Mouse (Mus musculus): ENCODE measurements at regions not wholly inside any gene's neighbourhood (a gene's known extent, or its start where the extent isn't known, plus 50 kb on each side); places are given as distances from the start of the nearest gene placed in this dataset.
A peak's percentile ranks its signal among the peaks of the same experiment; 100 is the strongest.

GRCm38 (mm10) chr1:137074787-137075186, 114.5 kb upstream of the Nr5a2 start:
- Histone ChIP-seq H3K36me3 (ENCODE audit: control insufficient read depth, insufficient read depth, low read length) (no peaks in the 10 kb centered on the region), H3K4me2 (ENCODE audit: low read depth, low read length) (peak overlapping the region; percentile 16; the same call in 1 of the 2 replicates), H3K4me1 (ENCODE audit: control insufficient read depth, insufficient read depth, low read length) (no peaks in the 10 kb centered on the region), H3K9me3 (ENCODE audit: control insufficient read depth, low read length) (no peaks in the 10 kb centered on the region), H3K9ac (ENCODE audit: low read depth, low read length) (no peak overlapping the region), H3K4me3 (ENCODE audit: low read depth, low read length) (no peak overlapping the region), H3K27me3 (replicated peaks; ENCODE audit: control insufficient read depth, insufficient read depth, low read length) (no peaks in the 10 kb centered on the region), H3K27ac (replicated peaks; ENCODE audit: low read depth, low read length) (no peak overlapping the region)
- WGBS = 24% methylated on average over 9 of the region's 9 CpGs
- DNase-seq (ENCODE audit: low spot score) = peak; percentile 81
- peak; percentile 71; the same call in 1 of the 2 replicates for ATAC-seq (ENCODE audit: low read depth)

DNA sequence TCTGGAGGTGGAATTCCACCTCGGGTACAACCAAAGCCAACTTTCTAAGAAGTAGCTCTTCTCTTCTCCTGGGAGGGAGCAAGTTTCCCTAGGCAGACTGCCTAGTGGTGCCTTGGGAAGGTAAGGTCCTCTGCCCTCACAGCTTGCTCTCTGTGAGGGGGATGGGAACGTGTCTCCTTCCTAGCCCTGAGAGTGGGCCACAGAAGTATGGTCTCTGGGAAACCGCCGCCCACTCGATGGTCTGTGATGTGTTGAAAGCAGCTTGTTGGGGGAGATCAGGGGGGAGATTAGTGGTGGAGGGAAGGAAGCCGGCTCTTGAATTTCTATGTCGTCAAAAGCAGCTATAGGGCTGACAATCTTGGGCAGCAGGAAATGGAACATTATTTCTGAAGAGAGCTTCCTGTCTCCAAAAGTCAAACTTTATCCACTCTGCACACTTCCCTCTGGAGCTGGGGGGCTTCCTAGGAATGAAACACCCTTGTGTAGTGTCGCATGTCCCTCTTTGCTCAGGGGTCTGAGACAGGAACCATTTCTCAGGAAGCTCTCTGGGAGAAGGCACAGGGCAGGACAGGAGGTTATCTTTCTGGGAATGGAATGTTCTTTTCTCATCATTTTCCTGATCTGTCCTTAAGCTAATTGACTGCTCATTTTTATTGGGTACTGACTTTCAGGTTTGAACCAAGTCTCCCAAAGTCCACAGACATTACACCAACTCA, 113.8 kb upstream of the Nr5a2 start:
- WGBS = 65% methylated on average over 8 of the region's 8 CpGs
- no peaks in the 10 kb centered on the region for H3K9me3 ChIP-seq (ENCODE audit: control insufficient read depth, low read length)
- H3K9ac ChIP-seq (ENCODE audit: low read depth, low read length) = no peak overlapping the region
- H3K27ac ChIP-seq (replicated peaks; ENCODE audit: low read depth, low read length) = no peak overlapping the region
- no peaks in the 10 kb centered on the region for H3K27me3 ChIP-seq (replicated peaks; ENCODE audit: control insufficient read depth, insufficient read depth, low read length)
- no peaks in the 10 kb centered on the region for H3K4me1 ChIP-seq (ENCODE audit: control insufficient read depth, insufficient read depth, low read length)
- DNase-seq (ENCODE audit: low spot score) = no peak
- H3K4me2 ChIP-seq (ENCODE audit: low read depth, low read length) = no peak overlapping the region
- no peak for ATAC-seq (ENCODE audit: low read depth)
- no peak overlapping the region for H3K4me3 ChIP-seq (ENCODE audit: low read depth, low read length)
- H3K36me3 ChIP-seq (ENCODE audit: control insufficient read depth, insufficient read depth, low read length) = no peaks in the 10 kb centered on the region

- no peak for ATAC-seq (ENCODE audit: low read depth)
Observed at GRCm38 (mm10) chr1:137060914-137061313, 100.7 kb upstream of the Nr5a2 start.

DNA sequence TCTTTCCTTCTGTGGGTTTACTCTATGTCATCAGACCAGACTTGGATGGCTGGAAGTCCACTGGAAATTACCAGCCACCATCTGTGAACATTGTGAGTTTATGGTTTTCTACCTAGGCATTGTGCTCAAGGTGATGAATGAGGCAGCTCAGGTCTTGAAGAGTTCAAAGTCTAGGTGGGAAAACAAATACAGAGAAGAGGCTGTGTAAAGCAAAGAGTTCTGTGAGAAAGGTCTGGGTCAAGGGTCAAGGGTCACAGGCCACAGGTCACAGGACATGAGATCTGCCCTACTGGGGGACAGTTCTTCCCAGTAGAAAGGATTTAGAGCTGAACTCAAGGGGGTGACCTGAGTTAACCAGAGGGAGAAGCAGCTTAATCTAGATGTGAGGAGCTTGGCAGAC, 92.9 kb upstream of the Nr5a2 start:
- DNase-seq (ENCODE audit: low spot score) (no peak), ATAC-seq (ENCODE audit: low read depth) (no peak)
- Histone ChIP-seq H3K4me2 (ENCODE audit: low read depth, low read length) (no peak overlapping the region), H3K27ac (replicated peaks; ENCODE audit: low read depth, low read length) (no peak overlapping the region), H3K27me3 (replicated peaks; ENCODE audit: control insufficient read depth, insufficient read depth, low read length) (no peaks in the 10 kb centered on the region), H3K4me1 (ENCODE audit: control insufficient read depth, insufficient read depth, low read length) (no peaks in the 10 kb centered on the region), H3K4me3 (ENCODE audit: low read depth, low read length) (no peak overlapping the region), H3K36me3 (ENCODE audit: control insufficient read depth, insufficient read depth, low read length) (no peaks in the 10 kb centered on the region), H3K9ac (ENCODE audit: low read depth, low read length) (no peak overlapping the region), H3K9me3 (ENCODE audit: control insufficient read depth, low read length) (no peaks in the 10 kb centered on the region)

More at GRCm38 (mm10) chr1:137060914-137061313, 100.7 kb upstream of the Nr5a2 start:
- Histone ChIP-seq H3K9me3 (ENCODE audit: control insufficient read depth, low read length) (no peaks in the 10 kb centered on the region), H3K4me2 (ENCODE audit: low read depth, low read length) (no peak overlapping the region), H3K4me1 (ENCODE audit: control insufficient read depth, insufficient read depth, low read length) (no peaks in the 10 kb centered on the region), H3K36me3 (ENCODE audit: control insufficient read depth, insufficient read depth, low read length) (no peaks in the 10 kb centered on the region), H3K4me3 (ENCODE audit: low read depth, low read length) (no peak overlapping the region), H3K27ac (replicated peaks; ENCODE audit: low read depth, low read length) (no peak overlapping the region), H3K9ac (ENCODE audit: low read depth, low read length) (no peak overlapping the region), H3K27me3 (replicated peaks; ENCODE audit: control insufficient read depth, insufficient read depth, low read length) (no peaks in the 10 kb centered on the region)
- WGBS = 75% methylated on average over 4 of the region's 4 CpGs
- DNase-seq (ENCODE audit: low spot score) = no peak

DNA sequence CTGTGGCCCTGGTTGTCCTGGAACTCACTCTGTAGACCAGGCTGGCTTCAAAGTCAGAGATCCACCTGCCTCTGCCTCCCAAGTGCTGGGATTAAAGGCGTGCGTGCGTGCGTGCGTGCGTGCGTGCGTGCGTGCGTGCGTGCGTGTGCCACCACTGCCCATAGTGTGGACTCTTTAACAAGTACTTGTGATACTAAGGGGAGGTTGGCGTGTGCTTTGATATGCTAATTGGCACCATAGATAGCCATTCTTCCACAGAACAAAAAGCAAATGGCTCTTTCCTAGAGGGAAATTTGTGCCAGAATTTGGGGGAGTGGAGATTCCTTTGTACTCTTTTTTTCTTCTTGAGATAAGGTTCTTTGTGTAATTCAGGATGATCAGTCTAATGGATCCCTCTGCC, 91.3 kb upstream of the Nr5a2 start:
- no peak overlapping the region for H3K27ac ChIP-seq (replicated peaks; ENCODE audit: low read depth, low read length)
- H3K27me3 ChIP-seq (replicated peaks; ENCODE audit: control insufficient read depth, insufficient read depth, low read length) = no peaks in the 10 kb centered on the region
- no peak overlapping the region for H3K4me2 ChIP-seq (ENCODE audit: low read depth, low read length)
- ATAC-seq (ENCODE audit: low read depth) (no peak), DNase-seq (ENCODE audit: low spot score) (no peak)
- no peaks in the 10 kb centered on the region for H3K9me3 ChIP-seq (ENCODE audit: control insufficient read depth, low read length)
- H3K4me3 ChIP-seq (ENCODE audit: low read depth, low read length) = no peak overlapping the region
- H3K36me3 ChIP-seq (ENCODE audit: control insufficient read depth, insufficient read depth, low read length) = no peaks in the 10 kb centered on the region
- no peak overlapping the region for H3K9ac ChIP-seq (ENCODE audit: low read depth, low read length)
- no peaks in the 10 kb centered on the region for H3K4me1 ChIP-seq (ENCODE audit: control insufficient read depth, insufficient read depth, low read length)
- 96% methylated on average over 13 of the region's 13 CpGs for WGBS

GRCm38 (mm10) chr1:137044076-137044475, 83.8 kb upstream of the Nr5a2 start:
- Histone ChIP-seq H3K9me3 (ENCODE audit: control insufficient read depth, low read length) (no peaks in the 10 kb centered on the region), H3K36me3 (ENCODE audit: control insufficient read depth, insufficient read depth, low read length) (no peaks in the 10 kb centered on the region), H3K4me1 (ENCODE audit: control insufficient read depth, insufficient read depth, low read length) (no peaks in the 10 kb centered on the region), H3K9ac (ENCODE audit: low read depth, low read length) (no peak overlapping the region), H3K27ac (replicated peaks; ENCODE audit: low read depth, low read length) (no peak overlapping the region), H3K4me3 (ENCODE audit: low read depth, low read length) (no peak overlapping the region), H3K27me3 (replicated peaks; ENCODE audit: control insufficient read depth, insufficient read depth, low read length) (no peaks in the 10 kb centered on the region), H3K4me2 (ENCODE audit: low read depth, low read length) (no peak overlapping the region)
- 79% methylated on average over 6 of the region's 6 CpGs for WGBS
- DNase-seq (ENCODE audit: low spot score) = no peak
- no peak for ATAC-seq (ENCODE audit: low read depth)

DNA sequence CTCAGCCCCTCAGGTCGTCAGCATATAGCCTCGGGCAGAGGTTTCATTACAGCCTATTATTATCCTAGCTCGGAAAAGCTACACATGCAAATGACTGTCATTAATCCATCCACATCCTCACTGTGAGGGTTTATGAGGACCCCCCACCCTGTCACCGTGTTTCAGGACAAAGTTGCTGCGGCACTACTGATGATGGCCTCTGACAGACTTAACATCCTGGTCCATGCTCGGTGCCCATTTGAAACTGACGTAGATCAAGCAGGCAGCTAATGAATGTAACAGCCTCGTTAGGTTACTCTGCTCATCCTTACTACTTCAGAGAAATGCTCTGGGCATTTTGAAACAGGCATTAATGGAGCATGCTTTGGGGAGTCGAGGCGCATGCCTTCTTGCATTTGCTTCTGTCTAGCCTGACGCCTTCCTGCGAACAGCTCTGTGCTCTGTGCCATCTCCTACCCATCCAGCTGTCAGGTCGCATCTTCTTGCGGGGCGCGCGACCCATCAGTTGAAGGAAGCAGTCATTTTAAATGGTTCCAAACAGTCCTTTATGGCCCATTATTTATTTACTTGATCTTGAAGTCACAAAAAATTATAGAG, 82.3 kb upstream of the Nr5a2 start:
- Histone ChIP-seq H3K4me2 (ENCODE audit: low read depth, low read length) (no peak overlapping the region), H3K36me3 (ENCODE audit: control insufficient read depth, insufficient read depth, low read length) (no peaks in the 10 kb centered on the region), H3K4me3 (ENCODE audit: low read depth, low read length) (no peak overlapping the region), H3K27me3 (replicated peaks; ENCODE audit: control insufficient read depth, insufficient read depth, low read length) (no peaks in the 10 kb centered on the region), H3K4me1 (ENCODE audit: control insufficient read depth, insufficient read depth, low read length) (no peaks in the 10 kb centered on the region), H3K9me3 (ENCODE audit: control insufficient read depth, low read length) (no peaks in the 10 kb centered on the region), H3K27ac (replicated peaks; ENCODE audit: low read depth, low read length) (no peak overlapping the region), H3K9ac (ENCODE audit: low read depth, low read length) (no peak overlapping the region)
- WGBS = 78% methylated on average over 17 of the region's 17 CpGs
- DNase-seq (ENCODE audit: low spot score) (no peak), ATAC-seq (ENCODE audit: low read depth) (no peak)

DNA sequence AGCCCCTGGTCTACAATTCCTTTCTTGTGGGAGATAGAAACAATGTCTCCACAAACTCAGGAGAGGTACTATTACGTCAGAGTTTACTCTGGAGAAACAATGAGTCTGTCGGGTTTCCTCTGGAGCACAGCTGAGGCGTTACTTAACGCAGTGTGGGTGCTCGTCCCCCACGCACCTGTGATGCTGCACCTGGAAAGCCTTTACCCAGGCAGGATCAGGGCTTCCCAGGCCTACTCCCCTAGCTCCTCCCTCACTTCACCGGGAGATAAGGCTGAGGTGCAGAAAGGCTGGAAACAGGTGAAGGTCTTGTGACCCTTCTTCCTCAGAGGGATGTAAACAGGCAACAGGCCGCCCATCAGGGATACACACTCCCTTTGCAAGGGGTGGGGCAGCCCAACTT, 80.7 kb upstream of the Nr5a2 start:
- H3K9ac ChIP-seq (ENCODE audit: low read depth, low read length) = no peak overlapping the region
- H3K27me3 ChIP-seq (replicated peaks; ENCODE audit: control insufficient read depth, insufficient read depth, low read length) = no peaks in the 10 kb centered on the region
- H3K4me1 ChIP-seq (ENCODE audit: control insufficient read depth, insufficient read depth, low read length) = no peaks in the 10 kb centered on the region
- WGBS = 70% methylated on average over 8 of the region's 8 CpGs
- no peak overlapping the region for H3K4me2 ChIP-seq (ENCODE audit: low read depth, low read length)
- H3K27ac ChIP-seq (replicated peaks; ENCODE audit: low read depth, low read length) = no peak overlapping the region
- H3K9me3 ChIP-seq (ENCODE audit: control insufficient read depth, low read length) = no peaks in the 10 kb centered on the region
- ATAC-seq (ENCODE audit: low read depth) = no peak
- no peak overlapping the region for H3K4me3 ChIP-seq (ENCODE audit: low read depth, low read length)
- no peaks in the 10 kb centered on the region for H3K36me3 ChIP-seq (ENCODE audit: control insufficient read depth, insufficient read depth, low read length)
- DNase-seq (ENCODE audit: low spot score) = no peak

DNA sequence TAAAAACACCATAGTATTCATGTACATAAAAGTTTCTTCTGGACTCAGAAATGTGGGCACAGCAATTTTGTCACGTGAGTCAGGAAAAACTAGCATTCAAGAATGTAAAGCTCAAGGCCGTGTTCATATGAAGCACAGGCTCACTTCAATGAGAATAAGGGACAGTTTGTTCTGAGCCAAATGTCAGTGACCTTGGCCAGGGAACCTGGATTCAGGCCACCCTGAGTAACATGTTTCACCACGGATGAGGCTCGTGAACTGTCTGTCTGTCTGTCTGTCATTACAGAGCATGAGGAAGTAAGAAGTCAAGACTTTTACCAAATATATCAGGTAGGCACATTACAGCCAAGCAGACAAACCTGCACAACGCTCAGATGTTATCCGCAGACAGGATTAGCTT, 74.3 kb upstream of the Nr5a2 start:
- H3K4me2 ChIP-seq (ENCODE audit: low read depth, low read length) = no peak overlapping the region

More for the DNA sequence above, 74.3 kb upstream of the Nr5a2 start:
- ATAC-seq (ENCODE audit: low read depth) = no peak
- H3K36me3 ChIP-seq (ENCODE audit: control insufficient read depth, insufficient read depth, low read length) = no peaks in the 10 kb centered on the region
- no peak overlapping the region for H3K9ac ChIP-seq (ENCODE audit: low read depth, low read length)
- no peak overlapping the region for H3K4me3 ChIP-seq (ENCODE audit: low read depth, low read length)
- WGBS = 88% methylated on average over 6 of the region's 6 CpGs
- H3K27me3 ChIP-seq (replicated peaks; ENCODE audit: control insufficient read depth, insufficient read depth, low read length) = no peaks in the 10 kb centered on the region
- DNase-seq (ENCODE audit: low spot score) = no peak
- H3K9me3 ChIP-seq (ENCODE audit: control insufficient read depth, low read length) = no peaks in the 10 kb centered on the region
- no peaks in the 10 kb centered on the region for H3K4me1 ChIP-seq (ENCODE audit: control insufficient read depth, insufficient read depth, low read length)
- no peak overlapping the region for H3K27ac ChIP-seq (replicated peaks; ENCODE audit: low read depth, low read length)
